Mouse (Mus musculus): ENCODE data around the gene Gm17584.
"Not testable (repeated sequence)": the region's sequence is repeated elsewhere in the genome, so short reads cannot be mapped to it uniquely, and the experiment has no call there.

Gene Gm17584

GRCm38 (mm10) chrX:124500263-124500662, at the start of gene Gm17584:
TSS of gene Gm17584 (plus strand) at chrX:124500563.
- not testable (repeated sequence) for DNase-seq (ENCODE audit: low read depth, low spot score)

All from retina, postnatal 7 days (tissue).